Mouse (Mus musculus) G1E (cell line): ENCODE measurements around the gene Mettl24. TPM values are rescaled to one million over a fixed set of nuclear protein-coding genes. Genes with fewer than 3 reads are reported as not detected.

Source experiments
- ATAC-seq: 2 replicates; pipeline ENCODE4 v1.8.0; 2016; ENCODE audit warnings: mild to moderate bottlenecking; ENCODE audit not compliant: insufficient number of reproducible peaks, poor library complexity, low FRiP score, severe bottlenecking; ENCODE audit errors: extremely low read depth
- DNase-seq: peaks from one replicate; pipeline ENCODE4 v3.0.0; 2012; ENCODE audit warnings: low spot score
- H3K27me3 ChIP-seq: 2 replicates; pipeline ENCODE4 v1.6.1; 2012; ENCODE audit warnings: mild to moderate bottlenecking, low read length, inconsistent platforms; ENCODE audit not compliant: insufficient read depth
- H3K36me3 ChIP-seq: replicated peaks from 2 replicates; pipeline ENCODE3; 2012; ENCODE audit warnings: mild to moderate bottlenecking, inconsistent platforms
- H3K4me1 ChIP-seq: 2 replicates; pipeline ENCODE4 v1.6.1; 2012; ENCODE audit warnings: low read depth, low read length, inconsistent platforms, mixed read lengths; ENCODE audit not compliant: insufficient read depth
- H3K4me3 ChIP-seq: 2 replicates; pipeline ENCODE4 v1.5.1; 2012; ENCODE audit warnings: low read depth, mild to moderate bottlenecking, inconsistent platforms, low read length, moderate library complexity, mixed read lengths
- H3K9me3 ChIP-seq: replicated peaks from 2 replicates; pipeline ENCODE4 v1.6.1; 2012; ENCODE audit warnings: inconsistent platforms
- CTCF ChIP-seq: IDR thresholded peaks from 2 replicates; pipeline ENCODE4 v1.5.1; 2012; ENCODE audit warnings: low read depth, low read length, inconsistent platforms, mixed read lengths
- GATA1 ChIP-seq: IDR thresholded peaks from 2 replicates; pipeline ENCODE4 v1.6.1; 2012; ENCODE audit warnings: borderline replicate concordance, low read length, inconsistent platforms, mixed read lengths
- GATA2 ChIP-seq: IDR thresholded peaks from 2 replicates; pipeline ENCODE4 v1.6.1; 2012; ENCODE audit warnings: low read depth, low read length, inconsistent platforms, borderline replicate concordance
- POLR2AphosphoS5 ChIP-seq: IDR thresholded peaks from 2 replicates; pipeline ENCODE4 v1.6.1; 2012; ENCODE audit warnings: low read depth, low read length, inconsistent platforms; ENCODE audit not compliant: insufficient replicate concordance
- TAL1 ChIP-seq: conservative IDR thresholded peaks from 2 replicates; pipeline ENCODE4 v1.6.1; 2012; ENCODE audit warnings: low read depth, low read length, inconsistent platforms, mixed read lengths
- polyA plus RNA-seq: library from polyadenylated mRNA; stranded (reverse); fragments of >175 nt; gene quantifications from 2 replicates; pipeline ENCODE4 v1.2.3, GENCODE M21; 2012
- total RNA-seq, 2 experiments: library from RNA; stranded (forward) in 1 of 2; stranded (reverse) in 1 of 2; fragments of 200-1000 nt in 1 of 2; fragments of >200 nt in 1 of 2; fragmentation: Nextera tagmentation in 1 of 2; gene quantifications; 2 replicates each; pipeline ENCODE4 v1.2.3; 2014 to 2017

The Mettl24 gene
- total and polyA plus RNA-seq, 3 experiments, result not detected

DNA sequence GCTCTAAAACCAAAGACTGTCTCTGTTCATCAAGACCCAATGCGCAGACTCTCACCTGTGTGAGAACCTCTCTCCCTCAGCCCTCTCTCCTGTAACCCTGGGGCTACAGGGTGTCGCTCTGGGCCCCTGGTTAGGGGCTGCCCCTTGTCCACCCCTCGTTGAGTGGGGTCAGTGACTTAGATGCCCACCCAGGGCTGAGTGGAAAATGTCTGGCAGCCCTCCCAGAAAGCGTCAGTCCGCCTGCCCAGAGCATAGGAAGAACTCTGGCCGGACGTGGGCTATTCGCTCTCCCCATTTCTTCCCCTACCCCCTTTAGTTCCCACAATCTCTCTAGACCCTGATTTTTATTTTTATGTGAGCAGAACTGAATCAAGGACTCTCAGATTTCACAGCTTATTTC lies 33.2 kb downstream of the Mettl24 start:
- Histone ChIP-seq H3K4me3 (no peak overlapping the region), H3K4me1 (0 out of 2 replicates have a peak, but pooled peaks cover 2% of the 10 kb centered on the region), H3K27me3 (peaks cover 3% of the 10 kb centered on the region; the same call in 1 of the 2 replicates), H3K36me3 (no peaks in the 10 kb centered on the region), H3K9me3 (no peaks in the 10 kb centered on the region)
- no peak for TF ChIP-seq POLR2AphosphoS5
- TF ChIP-seq CTCF, result no peak
- no peak for TF ChIP-seq GATA1
- TF ChIP-seq TAL1, result no peak
- no peak for TF ChIP-seq GATA2
- no peak for DNase-seq
- ATAC-seq, result no peak

DNA sequence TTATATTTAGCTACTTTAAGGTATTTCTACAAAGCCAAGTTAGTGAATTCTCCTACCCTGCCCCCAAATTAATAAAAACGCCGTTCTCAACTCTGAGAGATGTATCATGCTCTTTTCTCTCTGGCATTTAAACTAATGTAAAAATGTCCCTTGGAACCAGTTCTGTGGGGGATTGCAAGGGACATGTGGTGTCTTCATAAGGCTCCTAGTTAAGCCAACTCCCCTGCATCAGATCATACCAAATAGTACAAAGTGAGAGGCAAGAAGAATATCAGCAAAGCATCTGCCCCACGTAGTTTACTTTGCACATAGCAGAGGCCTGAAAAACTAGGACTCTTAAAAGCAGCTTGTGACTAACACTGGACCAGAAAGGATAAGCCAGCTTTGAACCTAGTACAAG lies 33.6 kb downstream of the Mettl24 start:
- Histone ChIP-seq H3K4me1 (0 out of 2 replicates have a peak, but pooled peaks cover 2% of the 10 kb centered on the region), H3K27me3 (peaks cover 3% of the 10 kb centered on the region; the same call in 1 of the 2 replicates), H3K4me3 (no peak overlapping the region), H3K9me3 (no peaks in the 10 kb centered on the region), H3K36me3 (no peaks in the 10 kb centered on the region)
- DNase-seq (no peak), ATAC-seq (no peak)
- TF ChIP-seq POLR2AphosphoS5 (no peak), GATA2 (no peak), CTCF (no peak), GATA1 (no peak), TAL1 (no peak)

DNA sequence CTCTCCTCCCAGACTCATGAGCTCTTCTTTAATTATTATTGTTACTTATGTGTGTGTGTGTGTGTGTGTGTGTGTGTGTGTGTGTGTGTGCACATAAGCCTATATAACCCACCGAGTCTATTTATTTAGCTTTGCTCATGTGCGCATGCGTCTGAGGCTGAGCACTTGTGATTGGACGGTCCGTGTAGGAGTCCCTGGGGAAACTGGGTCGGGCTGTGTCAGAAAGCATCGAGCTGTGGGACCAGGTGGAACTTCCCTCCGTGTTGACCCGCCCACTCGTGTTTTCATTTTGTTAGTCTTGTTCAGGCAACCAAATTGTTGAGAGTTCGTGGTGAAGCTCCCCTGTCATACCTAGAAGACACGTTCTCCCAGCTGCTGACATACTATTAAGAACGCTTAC lies 35.3 kb downstream of the Mettl24 start:
- H3K27me3 ChIP-seq, result peaks cover 3% of the 10 kb centered on the region; the same call in 1 of the 2 replicates
- H3K9me3 ChIP-seq, result no peaks in the 10 kb centered on the region
- H3K4me3 ChIP-seq, result no peak overlapping the region
- no peak for TF ChIP-seq POLR2AphosphoS5
- no peak for TF ChIP-seq GATA2
- TF ChIP-seq GATA1, result no peak
- TF ChIP-seq TAL1, result no peak
- TF ChIP-seq CTCF, result no peak
- no peak for ATAC-seq
- DNase-seq, result no peak
- 0 out of 2 replicates have a peak, but pooled peaks cover under 1% of the 10 kb centered on the region for H3K4me1 ChIP-seq
- no peaks in the 10 kb centered on the region for H3K36me3 ChIP-seq

DNA sequence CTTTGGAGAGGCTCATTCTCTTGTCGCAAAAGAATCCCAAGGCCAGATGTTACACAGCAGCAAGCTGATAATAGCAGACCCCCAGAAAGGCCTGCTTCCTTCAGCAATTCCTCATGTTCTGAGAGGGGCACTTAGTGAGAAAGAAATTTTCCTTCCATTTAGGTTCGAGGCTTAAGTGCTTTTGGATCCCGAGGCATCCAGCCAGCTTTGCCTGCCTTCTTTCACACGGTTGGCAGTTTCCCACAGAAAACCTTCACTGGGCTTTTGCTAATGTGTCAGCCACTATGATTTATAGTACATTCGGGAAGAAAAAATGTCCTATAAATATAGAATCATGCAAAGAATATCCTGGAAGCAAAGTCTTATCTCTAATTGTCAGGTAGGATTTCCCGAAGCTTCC lies 36.0 kb downstream of the Mettl24 start:
- Histone ChIP-seq H3K36me3 (no peaks in the 10 kb centered on the region), H3K9me3 (no peaks in the 10 kb centered on the region), H3K27me3 (peaks cover 3% of the 10 kb centered on the region; the same call in 1 of the 2 replicates), H3K4me1 (no peaks in the 10 kb centered on the region), H3K4me3 (no peak overlapping the region)
- ATAC-seq (no peak), DNase-seq (no peak)
- TF ChIP-seq CTCF (no peak), POLR2AphosphoS5 (no peak), TAL1 (no peak), GATA2 (no peak), GATA1 (no peak)

DNA sequence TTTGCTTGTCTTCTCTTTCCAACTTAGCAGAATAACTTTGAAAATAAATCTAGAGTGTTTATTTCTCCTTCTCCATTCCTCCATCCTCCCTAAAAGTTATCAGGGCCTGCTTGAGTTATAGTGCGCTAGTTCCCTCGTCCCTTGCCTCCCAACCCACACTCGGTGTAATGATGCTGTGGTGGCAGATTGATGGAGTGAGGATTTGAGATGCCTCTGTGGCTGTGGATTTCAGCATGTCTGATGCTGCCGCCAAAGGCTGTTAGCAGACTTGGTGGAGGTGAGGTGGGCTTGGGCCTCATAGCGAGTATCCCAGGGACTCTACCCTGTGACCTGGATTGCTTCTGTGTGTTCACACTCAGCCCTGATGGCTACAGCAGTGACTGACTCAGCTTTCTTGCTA lies 37.8 kb downstream of the Mettl24 start:
- TF ChIP-seq TAL1 (no peak), GATA2 (no peak), GATA1 (no peak), CTCF (no peak), POLR2AphosphoS5 (no peak)
- no peaks in the 10 kb centered on the region for H3K9me3 ChIP-seq
- H3K4me3 ChIP-seq, result no peak overlapping the region
- no peaks in the 10 kb centered on the region for H3K36me3 ChIP-seq
- no peaks in the 10 kb centered on the region for H3K4me1 ChIP-seq
- ATAC-seq, result no peak
- DNase-seq, result no peak
- H3K27me3 ChIP-seq, result peaks cover 3% of the 10 kb centered on the region; the same call in 1 of the 2 replicates

DNA sequence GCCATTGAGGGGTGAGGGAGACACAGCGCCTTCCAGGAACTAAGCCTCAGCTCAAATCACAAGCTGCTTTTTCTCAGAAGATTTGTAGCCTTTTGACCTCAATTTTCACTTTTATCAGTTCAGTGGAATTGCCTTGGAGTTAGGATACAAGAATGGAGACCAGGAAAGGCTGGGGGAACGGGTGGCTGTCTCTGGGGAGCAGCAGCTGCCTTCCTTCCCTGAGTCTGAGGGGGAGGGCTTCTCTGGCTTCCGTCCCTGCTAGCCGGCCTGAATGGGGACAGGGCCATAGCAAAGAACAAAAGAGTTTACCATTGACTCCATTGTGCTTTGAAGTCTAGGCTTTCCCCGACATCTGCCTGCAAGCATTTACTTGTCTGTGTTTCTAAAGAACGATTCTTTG lies 41.3 kb downstream of the Mettl24 start:
- H3K9me3 ChIP-seq, result no peaks in the 10 kb centered on the region
- no peaks in the 10 kb centered on the region for H3K36me3 ChIP-seq
- ATAC-seq (no peak), DNase-seq (no peak)
- no peak for TF ChIP-seq CTCF
- no peak for TF ChIP-seq TAL1
- no peak for TF ChIP-seq GATA2
- no peak for TF ChIP-seq POLR2AphosphoS5
- no peak for TF ChIP-seq GATA1
- no peaks in the 10 kb centered on the region for H3K4me1 ChIP-seq
- H3K27me3 ChIP-seq, result peaks cover 5% of the 10 kb centered on the region; the same call in 1 of the 2 replicates
- no peak overlapping the region for H3K4me3 ChIP-seq

DNA sequence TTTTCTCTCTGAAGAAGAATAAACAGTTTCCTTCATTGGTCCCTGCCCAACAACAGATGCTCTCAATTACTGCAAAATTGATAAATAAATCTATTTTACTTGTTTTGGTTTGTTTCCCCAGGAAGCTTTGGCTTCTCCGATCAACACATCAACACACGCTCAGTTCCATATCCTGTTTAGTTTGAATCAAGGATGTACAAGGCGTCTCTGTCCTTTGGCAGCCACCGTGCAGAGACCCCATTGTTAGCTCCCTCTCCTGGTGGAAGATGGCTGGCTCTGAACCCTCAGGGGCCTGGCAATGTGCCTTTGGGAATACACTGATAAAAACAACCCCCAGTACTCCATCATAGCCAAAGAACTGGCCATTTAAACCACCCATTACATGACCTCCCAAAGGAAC lies 42.0 kb downstream of the Mettl24 start:
- H3K36me3 ChIP-seq, result no peaks in the 10 kb centered on the region
- TF ChIP-seq TAL1, result no peak
- TF ChIP-seq POLR2AphosphoS5, result no peak
- TF ChIP-seq GATA1, result no peak
- no peak for TF ChIP-seq CTCF
- no peak for TF ChIP-seq GATA2
- DNase-seq (no peak), ATAC-seq (no peak)
- H3K27me3 ChIP-seq, result peaks cover 2% of the 10 kb centered on the region; the same call in 1 of the 2 replicates
- no peak overlapping the region for H3K4me3 ChIP-seq
- H3K9me3 ChIP-seq, result no peaks in the 10 kb centered on the region
- no peaks in the 10 kb centered on the region for H3K4me1 ChIP-seq
